Mouse (Mus musculus) liver, adult 2 months (tissue): ENCODE measurements around the gene Mras.

Experiments used
- CTCF ChIP-seq: fragments of 200-500 bp; IDR thresholded peaks from 2 replicates; pipeline ENCODE4 v1.5.1; 2011; ENCODE audit warnings: low read depth, low read length, control low read depth
- POLR2A ChIP-seq: fragments of 200-500 bp; IDR thresholded peaks from 2 replicates; pipeline ENCODE4 v1.6.1; 2011; ENCODE audit warnings: low read length, control low read depth; ENCODE audit not compliant: insufficient read depth; ENCODE audit errors: extremely low read depth

- TF ChIP-seq CTCF, result no peak
- TF ChIP-seq POLR2A, result no peak
Measured at GRCm38 (mm10) chr9:99361946-99362345, 75.2 kb downstream of the Mras start.
